Mouse (Mus musculus) R1 (cell line): ENCODE measurements at regions not wholly inside any gene's neighbourhood (a gene's known extent, or its start where the extent isn't known, plus 50 kb on each side); places are given as distances from the start of the nearest gene placed in this dataset.
A peak's percentile ranks its signal among the peaks of the same experiment; 100 is the strongest.

Source experiments
- DNase-seq: peaks from one replicate; pipeline ENCODE4 v3.0.0-alpha.2; 2018; ENCODE audit warnings: low read depth, low spot score

DNA sequence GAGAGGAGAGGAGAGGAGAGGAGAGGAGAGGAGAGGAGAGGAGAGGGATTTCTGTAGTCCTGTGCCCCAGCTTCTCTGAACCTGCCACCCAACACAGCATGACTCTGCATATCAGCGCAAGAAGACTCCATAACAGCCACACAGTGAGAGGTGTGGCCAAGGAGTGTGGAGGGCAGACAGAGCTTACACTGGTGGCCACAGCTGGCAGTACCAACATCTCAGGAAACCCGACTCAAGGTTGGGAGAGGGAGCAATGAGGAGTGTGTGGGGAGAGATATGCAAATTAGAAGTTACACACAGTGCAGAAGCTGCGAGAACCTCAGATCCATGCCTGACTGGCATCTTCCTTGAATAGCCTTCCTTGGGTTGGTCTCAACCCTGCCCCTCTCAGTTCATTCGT is 63.5 kb upstream of the Vps8 start:
- DNase-seq: no peak

DNA sequence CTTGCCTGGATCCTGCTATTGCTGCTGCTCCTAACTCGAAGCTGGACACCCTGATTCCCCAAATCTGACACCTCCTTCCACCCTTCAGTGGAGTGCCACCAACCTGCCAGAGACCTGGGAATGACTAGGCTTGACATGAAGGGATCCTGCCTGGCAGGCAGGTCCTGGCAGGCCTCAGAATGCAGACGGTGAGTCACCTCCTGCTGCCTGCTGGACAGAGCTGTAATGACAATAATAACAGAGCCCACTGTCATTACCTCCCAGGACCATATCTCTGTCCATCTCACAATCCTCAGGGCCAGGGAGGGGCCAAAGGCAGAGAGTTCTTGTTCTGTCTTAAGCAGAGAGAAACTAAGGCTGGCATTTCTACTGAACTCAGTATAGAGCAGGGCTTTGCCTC is 61.5 kb upstream of the Vps8 start:
- no peak for DNase-seq

DNA sequence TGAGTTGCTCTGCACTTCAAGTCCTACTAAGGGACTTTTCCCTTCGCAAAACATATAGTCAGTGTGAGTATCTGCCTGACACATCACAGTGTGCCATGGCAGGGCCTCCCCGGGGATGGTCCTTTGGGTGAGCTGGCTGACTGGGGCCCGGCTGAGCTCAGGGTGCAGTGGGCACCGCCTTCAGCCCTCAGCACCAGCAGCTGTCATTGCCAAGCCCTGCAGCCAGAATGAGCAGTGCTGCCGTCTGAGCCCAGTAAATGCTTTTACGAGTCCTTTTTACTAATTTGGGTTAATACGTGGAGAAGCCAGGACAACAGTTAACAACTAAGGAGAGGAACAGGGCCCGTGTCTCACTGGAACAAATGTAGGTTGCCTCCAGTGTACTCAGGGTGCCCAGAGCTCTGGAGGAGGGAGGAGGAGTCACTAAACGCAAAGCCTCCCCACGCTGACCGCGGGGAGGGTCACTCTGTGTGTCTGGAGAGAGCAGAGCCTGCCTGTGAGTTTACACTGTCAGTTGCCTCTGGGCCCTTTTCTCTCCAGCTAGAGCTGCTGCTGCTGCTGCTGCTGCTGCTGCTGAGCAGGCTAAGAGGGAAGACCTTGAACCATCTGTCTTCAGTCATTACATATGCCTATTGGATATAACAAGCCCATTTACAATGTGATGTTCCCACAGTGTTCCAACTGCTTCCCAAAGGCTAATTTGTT is 60.1 kb upstream of the Vps8 start:
- no peak for DNase-seq

- DNase-seq: no peak
Measured at GRCm38 (mm10) chr16:21364885-21365284, 58.0 kb upstream of the Vps8 start.

- DNase-seq: peak; percentile 17
Measured at GRCm38 (mm10) chr16:21367449-21367848, 55.5 kb upstream of the Vps8 start.

GRCm38 (mm10) chr16:21368821-21369220 is 54.1 kb upstream of the Vps8 start:
- no peak for DNase-seq

GRCm38 (mm10) chr16:21369569-21370512 is 53.1 kb upstream of the Vps8 start:
- no peak for DNase-seq
